Mouse (Mus musculus) thymus, adult 2 months (tissue): ENCODE measurements around the gene Snai3.

Experiments
- CTCF ChIP-seq: fragments of 200-500 bp; IDR thresholded peaks from 2 replicates; pipeline ENCODE4 v1.5.1; 2012; ENCODE audit warnings: mild to moderate bottlenecking, control low read depth, low read length, moderate library complexity, borderline replicate concordance; ENCODE audit not compliant: control insufficient read depth, poor library complexity, insufficient read depth; ENCODE audit errors: extremely low read depth
- POLR2A ChIP-seq: fragments of 200-500 bp; IDR thresholded peaks from 2 replicates; pipeline ENCODE4 v1.6.1; 2012; ENCODE audit warnings: mild to moderate bottlenecking, low read length, control low read depth, moderate library complexity; ENCODE audit not compliant: control insufficient read depth, poor library complexity, insufficient read depth; ENCODE audit errors: extremely low read depth

DNA sequence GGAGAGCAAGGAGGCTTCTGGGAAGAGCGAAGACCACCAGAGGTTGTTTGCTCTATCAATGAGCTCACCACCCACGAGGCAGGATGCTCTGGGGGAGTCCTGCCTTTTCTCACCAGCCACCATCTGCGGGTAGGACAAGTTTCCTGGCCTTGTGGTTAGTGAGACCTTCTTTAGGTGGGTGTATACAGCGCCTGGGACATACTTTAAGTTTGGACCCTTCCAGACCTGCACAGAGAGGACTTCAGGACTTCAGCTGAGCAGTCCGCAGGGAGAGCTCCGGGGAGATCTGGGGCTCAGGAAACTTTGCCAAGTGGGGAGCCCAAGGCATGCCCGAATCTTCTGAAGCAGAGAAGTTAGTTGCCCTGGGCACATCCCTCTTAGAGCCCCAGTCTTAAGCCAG, 543 bp downstream of the Snai3 start:
- TF ChIP-seq POLR2A (no peak), CTCF (no peak)
